Comparison of ENCODE assay signal across 20 mouse cellular contexts in the genomic region with DNA sequence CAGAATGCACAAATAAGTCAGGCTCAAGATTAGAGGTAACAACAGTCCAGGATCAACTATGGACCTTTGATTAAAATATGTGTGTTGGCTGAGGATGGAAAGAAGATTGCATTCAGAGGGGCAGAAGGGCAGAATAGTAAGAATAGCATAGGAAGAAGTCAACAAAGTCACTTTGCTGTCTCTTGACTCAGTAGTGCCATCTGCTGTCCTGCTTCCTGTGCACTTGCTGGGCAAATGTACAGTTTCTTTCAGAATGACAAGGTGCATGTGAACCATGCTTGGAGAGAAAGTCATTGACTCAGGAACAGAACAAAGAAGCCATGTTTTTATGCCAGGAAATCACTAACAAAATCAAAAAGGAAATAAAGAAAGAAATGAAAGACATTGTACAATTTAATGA. TPM values are rescaled to one million over a fixed set of nuclear protein-coding genes. Genes with fewer than 3 reads are reported as not detected.
DNase-seq lines count a peak whose midpoint lies in the region; TF ChIP-seq lines count a peak whose summit lies in the region.
"Had no signal": no experiment of that assay in that cellular context is flagged by ENCODE, and none has a peak within 500 bp of the region (broad histone marks: within the 10 kb centered on the region; RNA-seq: fewer than 3 reads in every experiment).

No protein-coding gene starts in this region.

- H3K27me3 ChIP-seq in cerebellum, adult 2 months (ENCODE audit: control insufficient read depth, insufficient read depth, low read length) = no peaks in the 10 kb centered on the region
- H3K27me3 ChIP-seq: midbrain, embryonic 13.5 days had no signal

- no peak for TF ChIP-seq POLR2A in cerebellum, adult 2 months (IDR thresholded peaks at IDR 0.05; ENCODE audit: borderline replicate concordance, insufficient read depth, low read length)

- peak; percentile 10 for DNase-seq in embryo, embryonic 10 days (ENCODE audit: low spot score)
- no peak for DNase-seq in embryo, embryonic 10.5 days (ENCODE audit: low spot score)
- peak; percentile 5 for DNase-seq in layer of hippocampus, adult 11-12 months (ENCODE audit: low spot score)
- DNase-seq in layer of hippocampus, postnatal 14 days (ENCODE audit: low spot score in 2 of 2) = no peak
- peak; percentile 14 to 37 for DNase-seq in right cerebral cortex, adult 2 months (ENCODE audit: low spot score in 2 of 2)
- no peak for DNase-seq in right cerebral cortex, postnatal 4 days
- DNase-seq in left cerebral cortex, postnatal 36 days (ENCODE audit: low spot score in 2 of 2) = peak; percentile 2 to 4
- DNase-seq in cerebellum, adult 2 months = no peak
- DNase-seq: B cell, adult 2 months; cerebellum, adult 11-12 months; embryo, embryonic 11 days; heart, postnatal 10 days; lung, postnatal 10 days; thymus, postnatal 25 days had no signal

- H3K27ac ChIP-seq in cerebellum, adult 2 months (ENCODE audit: insufficient read depth, low read length) = no peak overlapping the region
- H3K27ac ChIP-seq: midbrain, embryonic 13.5 days had no signal

- no peak for TF ChIP-seq CTCF in cerebellum, adult 2 months (IDR thresholded peaks at IDR 0.05; ENCODE audit: borderline replicate concordance, insufficient read depth, low read depth, low read length)

- no peaks in the 10 kb centered on the region for H3K4me1 ChIP-seq in cerebellum, adult 2 months (ENCODE audit: control insufficient read depth, insufficient read depth, low read length)
- H3K4me1 ChIP-seq: midbrain, embryonic 13.5 days had no signal

- no peak overlapping the region for H3K4me3 ChIP-seq in cerebellum, adult 2 months (replicated peaks; ENCODE audit: insufficient read depth, low read depth, low read length)
- H3K4me3 ChIP-seq: erythroblast, embryonic 14.5 days; midbrain, embryonic 13.5 days had no signal

- intact Hi-C loops in left cerebral cortex, postnatal 36 days (cut with DNase I) = no loop called here

RNA-seq across cellular contexts. Expression of gene Defb8, which starts 40.2 kb away (rescaled TPM):
- total RNA-seq in layer of hippocampus, postnatal 14 days (2021) = not detected
- not detected for total RNA-seq in left cerebral cortex, postnatal 36 days (2021)
- not detected in 2 replicates for polyA plus RNA-seq in cerebellum, adult 2 months (2012; rRNA removed)
- total RNA-seq: granulocyte monocyte progenitor cell, adult 5-6 weeks; heart, postnatal 10 days; layer of hippocampus, postnatal 10 days had no signal
- polyA plus RNA-seq: erythroblast, embryonic 14.5 days; intestine, embryonic 14.5 days; liver, embryonic 11.5 days; midbrain, embryonic 13.5 days had no signal

Comparison
In these comparisons a context has a peak if more than half of its experiments do, and no peak if none do; other contexts are left out.
1. DNase-seq: peak in embryo, embryonic 10 days (single experiment), layer of hippocampus, adult 11-12 months (single experiment), right cerebral cortex, adult 2 months (2 of 2) and left cerebral cortex, postnatal 36 days (2 of 2); none in embryo, embryonic 10.5 days (single experiment), layer of hippocampus, postnatal 14 days (0 of 2), right cerebral cortex, postnatal 4 days (single experiment) and cerebellum, adult 2 months (0 of 2).